Mouse (Mus musculus) forebrain, embryonic 14.5 days (tissue): ENCODE results near the gene D330020A13Rik. TPM values are rescaled to one million over a fixed set of nuclear protein-coding genes. Genes with fewer than 3 reads are reported as not detected.

Experiments
- ATAC-seq: fragments of 200-750 bp; cut with Nextera tagmentation; 2 replicates; pipeline ENCODE4 v1.8.0; 2017; ENCODE audit warnings: mild to moderate bottlenecking, moderate library complexity
- DNase-seq: peaks from one replicate; pipeline ENCODE4 v3.0.0-alpha.2; 2015; ENCODE audit warnings: low spot score
- H3K27ac ChIP-seq: fragments of 300-500 bp; sonication (generic); 2 replicates; pipeline ENCODE4 v1.5.1; 2014; ENCODE audit warnings: low read depth, mild to moderate bottlenecking, control low read depth, low read length, moderate library complexity
- H3K27me3 ChIP-seq: fragments of 300-500 bp; sonication (generic); replicated peaks from 2 replicates; pipeline ENCODE4 v1.6.1; 2014; ENCODE audit warnings: low read length, control low read depth, mixed read lengths; ENCODE audit not compliant: control insufficient read depth, insufficient read depth
- H3K36me3 ChIP-seq: fragments of 300-500 bp; sonication (generic); 2 replicates; pipeline ENCODE4 v1.6.1; 2014; ENCODE audit warnings: low read length, control low read depth; ENCODE audit not compliant: control insufficient read depth, insufficient read depth
- H3K4me1 ChIP-seq: fragments of 300-500 bp; sonication (generic); 2 replicates; pipeline ENCODE4 v1.6.1; 2014; ENCODE audit warnings: antibody characterized with exemption, low read length, control low read depth; ENCODE audit not compliant: control insufficient read depth, insufficient read depth
- H3K4me2 ChIP-seq: fragments of 300-500 bp; sonication (generic); 2 replicates; pipeline ENCODE4 v1.6.1; 2014; ENCODE audit warnings: mild to moderate bottlenecking, control low read depth, low read length
- H3K4me3 ChIP-seq: fragments of 300-500 bp; sonication (generic); 2 replicates; pipeline ENCODE4 v1.5.1; 2014; ENCODE audit warnings: low read depth, low read length, control low read depth
- H3K9ac ChIP-seq: fragments of 300-500 bp; sonication (generic); 2 replicates; pipeline ENCODE4 v1.6.1; 2014; ENCODE audit warnings: mild to moderate bottlenecking, low read length, control low read depth, moderate library complexity
- H3K9me3 ChIP-seq: fragments of 300-500 bp; sonication (generic); replicated peaks from 2 replicates; pipeline ENCODE4 v1.6.1; 2016; ENCODE audit warnings: low read length, control low read depth, mixed read lengths; ENCODE audit not compliant: control insufficient read depth
- WGBS: fragments of 180-500 bp; shearing (Covaris S2); extraction: QIAGEN DNeasy Blood & Tissue Kit; methylation state at CpG from one replicate; pipeline ENCODE4 v1.1.7; 2014; 5-methylcytosine and 5-hydroxymethylcytosine counted together
- polyA plus RNA-seq: library from polyadenylated mRNA; unstranded; fragments of >200 nt; fragmentation: Nextera tagmentation; extraction: Ambion mirVana; gene quantifications from 2 replicates; pipeline ENCODE4 v1.2.1, GENCODE M21; 2014

D330020A13Rik gene
- not detected in 2 replicates for polyA plus RNA-seq

GRCm38 (mm10) chr6:120294056-120294784, at the start of gene D330020A13Rik, which contains the start of gene B4galnt3:
D330020A13Rik (plus strand) TSS chr6:120294364.
B4galnt3 (minus strand) TSS chr6:120294559.
- ATAC-seq (peak; percentile 86), DNase-seq (peak; percentile 66)
- Histone ChIP-seq H3K9ac (peak within 1 kb of the TSS; percentile 62), H3K9me3 (no peaks in the 10 kb centered on the region), H3K27ac (no peak within 1 kb of the TSS), H3K4me1 (peaks cover 2% of the 10 kb centered on the region; the same call in 1 of the 2 replicates), H3K27me3 (peaks cover 10% of the 10 kb centered on the region; the same call in 1 of the 2 replicates), H3K4me2 (peak within 1 kb of the TSS; percentile 99), H3K36me3 (no peaks in the 10 kb centered on the region), H3K4me3 (peak within 1 kb of the TSS; percentile 61)
- under 1% methylated on average over 77 of the region's 79 CpGs for WGBS

GRCm38 (mm10) chr6:120246676-120247075, 47.5 kb upstream of the D330020A13Rik start:
- Histone ChIP-seq H3K27me3 (no peaks in the 10 kb centered on the region), H3K4me3 (no peak overlapping the region), H3K36me3 (no peaks in the 10 kb centered on the region), H3K9ac (no peak overlapping the region), H3K4me1 (no peaks in the 10 kb centered on the region), H3K9me3 (no peaks in the 10 kb centered on the region), H3K4me2 (no peak overlapping the region), H3K27ac (no peak overlapping the region)
- DNase-seq (no peak), ATAC-seq (no peak)
- WGBS, result 87% methylated on average over 5 of the region's 5 CpGs

GRCm38 (mm10) chr6:120249831-120250230, 44.3 kb upstream of the D330020A13Rik start:
- ATAC-seq (no peak), DNase-seq (no peak)
- no peak overlapping the region for H3K4me2 ChIP-seq
- H3K4me1 ChIP-seq, result no peaks in the 10 kb centered on the region
- H3K27ac ChIP-seq, result no peak overlapping the region
- H3K9ac ChIP-seq, result no peak overlapping the region
- H3K27me3 ChIP-seq, result no peaks in the 10 kb centered on the region
- 77% methylated on average over 5 of the region's 5 CpGs for WGBS
- H3K9me3 ChIP-seq, result no peaks in the 10 kb centered on the region
- no peaks in the 10 kb centered on the region for H3K36me3 ChIP-seq
- no peak overlapping the region for H3K4me3 ChIP-seq

GRCm38 (mm10) chr6:120251010-120251409, 43.2 kb upstream of the D330020A13Rik start:
- no peak for DNase-seq
- no peaks in the 10 kb centered on the region for H3K36me3 ChIP-seq
- ATAC-seq, result no peak
- 80% methylated on average over 7 of the region's 7 CpGs for WGBS
- H3K27me3 ChIP-seq, result no peaks in the 10 kb centered on the region
- no peak overlapping the region for H3K4me3 ChIP-seq
- H3K27ac ChIP-seq, result no peak overlapping the region
- H3K4me2 ChIP-seq, result no peak overlapping the region
- H3K9me3 ChIP-seq, result no peaks in the 10 kb centered on the region
- no peaks in the 10 kb centered on the region for H3K4me1 ChIP-seq
- H3K9ac ChIP-seq, result no peak overlapping the region

- no peak for ATAC-seq
Measured at GRCm38 (mm10) chr6:120252741-120253140, 41.4 kb upstream of the D330020A13Rik start.

GRCm38 (mm10) chr6:120254640-120255039, 39.5 kb upstream of the D330020A13Rik start:
- H3K27me3 ChIP-seq, result no peaks in the 10 kb centered on the region
- H3K36me3 ChIP-seq, result no peaks in the 10 kb centered on the region
- H3K4me1 ChIP-seq, result no peaks in the 10 kb centered on the region
- no peak overlapping the region for H3K27ac ChIP-seq
- no peak for DNase-seq
- 52% methylated on average over 4 of the region's 4 CpGs for WGBS
- no peak overlapping the region for H3K4me3 ChIP-seq
- H3K9me3 ChIP-seq, result no peaks in the 10 kb centered on the region
- no peak overlapping the region for H3K9ac ChIP-seq
- H3K4me2 ChIP-seq, result no peak overlapping the region
- no peak for ATAC-seq

More at GRCm38 (mm10) chr6:120252741-120253140, 41.4 kb upstream of the D330020A13Rik start:
- Histone ChIP-seq H3K4me1 (no peaks in the 10 kb centered on the region), H3K27me3 (no peaks in the 10 kb centered on the region), H3K36me3 (no peaks in the 10 kb centered on the region), H3K27ac (no peak overlapping the region), H3K9me3 (no peaks in the 10 kb centered on the region), H3K4me2 (no peak overlapping the region), H3K9ac (no peak overlapping the region), H3K4me3 (no peak overlapping the region)
- no peak for DNase-seq
- WGBS, result 88% methylated on average over 2 of the region's 2 CpGs

- Histone ChIP-seq H3K4me2 (no peak overlapping the region), H3K4me1 (no peaks in the 10 kb centered on the region), H3K36me3 (no peaks in the 10 kb centered on the region), H3K9me3 (no peaks in the 10 kb centered on the region), H3K4me3 (no peak overlapping the region), H3K27me3 (no peaks in the 10 kb centered on the region), H3K9ac (no peak overlapping the region), H3K27ac (no peak overlapping the region)
- DNase-seq (no peak), ATAC-seq (no peak)
- WGBS, result 74% methylated on average over 4 of the region's 4 CpGs
Measured at GRCm38 (mm10) chr6:120255144-120255543, 39.0 kb upstream of the D330020A13Rik start.

GRCm38 (mm10) chr6:120255701-120256100, 38.5 kb upstream of the D330020A13Rik start:
- ATAC-seq, result no peak
- H3K9ac ChIP-seq, result no peak overlapping the region
- no peak for DNase-seq
- no peaks in the 10 kb centered on the region for H3K4me1 ChIP-seq
- no peaks in the 10 kb centered on the region for H3K9me3 ChIP-seq
- 90% methylated on average over 12 of the region's 12 CpGs for WGBS
- H3K27me3 ChIP-seq, result no peaks in the 10 kb centered on the region
- H3K4me3 ChIP-seq, result no peak overlapping the region
- no peaks in the 10 kb centered on the region for H3K36me3 ChIP-seq
- no peak overlapping the region for H3K27ac ChIP-seq
- no peak overlapping the region for H3K4me2 ChIP-seq

- no peaks in the 10 kb centered on the region for H3K36me3 ChIP-seq
- no peak overlapping the region for H3K4me2 ChIP-seq
- ATAC-seq (no peak), DNase-seq (no peak)
- H3K27ac ChIP-seq, result no peak overlapping the region
- WGBS, result 76% methylated on average over 5 of the region's 5 CpGs
- H3K27me3 ChIP-seq, result no peaks in the 10 kb centered on the region
- H3K4me1 ChIP-seq, result no peaks in the 10 kb centered on the region
- H3K9me3 ChIP-seq, result no peaks in the 10 kb centered on the region
- H3K4me3 ChIP-seq, result no peak overlapping the region
- H3K9ac ChIP-seq, result no peak overlapping the region
Measured at GRCm38 (mm10) chr6:120256431-120256935, 37.7 kb upstream of the D330020A13Rik start.
